Mouse (Mus musculus): ENCODE measurements around the gene Tcp11.
A peak's percentile ranks its signal among the peaks of the same experiment; 100 is the strongest.

The Tcp11 gene

DNA sequence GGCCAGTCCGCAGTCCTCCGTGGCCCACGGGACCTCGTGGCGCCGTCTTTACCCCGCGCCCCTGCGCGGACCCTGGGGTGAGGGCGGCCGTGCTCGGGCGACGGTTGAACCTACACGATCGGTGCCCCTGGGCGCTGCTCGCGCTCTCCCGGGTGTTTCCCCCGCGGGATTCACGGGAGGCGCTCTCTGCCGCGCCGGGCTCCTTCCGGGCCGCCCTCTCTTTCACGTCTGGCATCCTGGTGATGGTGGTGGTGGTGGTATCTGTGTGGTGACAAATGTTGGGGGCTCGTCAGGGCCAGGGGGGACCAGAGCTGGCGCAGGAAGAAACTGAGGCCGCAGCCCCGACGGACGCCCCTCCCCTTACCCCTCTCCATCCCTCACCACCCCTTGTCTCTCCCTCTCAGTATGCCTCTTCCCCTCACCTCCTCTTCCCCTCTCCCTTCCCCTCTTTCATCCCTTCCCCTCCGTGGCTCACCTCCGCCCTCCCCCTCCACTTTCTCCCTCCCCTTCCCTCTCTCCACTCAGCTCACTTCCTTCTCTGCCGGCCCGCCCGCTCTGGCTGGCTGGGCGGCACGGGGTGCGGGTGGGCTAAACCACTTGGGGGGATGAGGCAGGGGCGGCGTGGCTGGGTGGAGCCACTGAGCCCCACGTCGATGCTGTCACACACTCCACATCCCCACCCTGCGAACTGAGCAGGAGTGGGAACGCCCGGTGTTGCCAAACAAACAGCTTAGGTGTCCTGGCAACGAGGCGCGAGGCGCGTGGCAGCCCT lies at the start of gene Tcp11:
TSS of gene Tcp11 (minus strand) at position 595 of the 772 bp plus-strand sequence.
- peak; percentile 91 for DNase-seq (ENCODE audit: low spot score)

DNA sequence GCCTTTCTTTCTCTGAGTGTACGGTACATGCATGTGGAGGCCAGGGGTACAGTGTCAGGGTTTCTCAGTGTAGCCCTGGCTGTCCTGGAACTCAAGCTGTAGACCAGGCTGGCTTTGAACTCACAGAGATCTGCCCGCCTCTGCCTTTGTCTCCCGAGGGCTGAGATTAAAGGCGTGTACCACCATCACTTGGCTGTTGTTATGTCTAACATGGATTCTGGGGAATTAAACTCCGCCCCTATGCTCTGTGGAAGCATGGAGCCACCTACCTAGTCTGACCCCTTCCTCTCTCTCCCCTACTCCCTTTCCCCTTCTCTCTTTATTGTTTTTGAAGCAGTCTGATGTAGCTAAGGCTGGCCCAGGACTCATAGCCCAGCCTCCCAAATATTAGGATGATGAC lies 49.4 kb upstream of the Tcp11 start:
- no peak for DNase-seq (ENCODE audit: low spot score)

DNA sequence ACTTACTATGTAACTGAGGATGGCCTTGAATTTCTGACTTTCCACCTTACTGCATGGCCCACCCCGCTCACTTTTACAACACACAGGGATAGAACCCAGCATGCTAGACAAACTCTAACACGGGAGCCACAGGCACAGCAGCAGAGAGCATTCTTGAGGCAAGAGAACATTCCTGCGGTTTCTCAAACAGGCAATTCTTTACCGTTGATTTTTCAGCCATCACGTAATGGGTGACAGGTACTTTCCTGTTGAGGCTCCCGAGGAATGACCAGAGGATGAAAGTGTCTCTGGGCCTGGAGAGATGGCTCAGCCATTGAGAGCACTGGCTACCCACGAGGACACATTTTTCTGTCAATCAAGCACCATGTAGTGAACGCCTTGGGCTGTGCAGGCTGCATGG lies 43.9 kb upstream of the Tcp11 start:
- no peak for DNase-seq (ENCODE audit: low spot score)

DNA sequence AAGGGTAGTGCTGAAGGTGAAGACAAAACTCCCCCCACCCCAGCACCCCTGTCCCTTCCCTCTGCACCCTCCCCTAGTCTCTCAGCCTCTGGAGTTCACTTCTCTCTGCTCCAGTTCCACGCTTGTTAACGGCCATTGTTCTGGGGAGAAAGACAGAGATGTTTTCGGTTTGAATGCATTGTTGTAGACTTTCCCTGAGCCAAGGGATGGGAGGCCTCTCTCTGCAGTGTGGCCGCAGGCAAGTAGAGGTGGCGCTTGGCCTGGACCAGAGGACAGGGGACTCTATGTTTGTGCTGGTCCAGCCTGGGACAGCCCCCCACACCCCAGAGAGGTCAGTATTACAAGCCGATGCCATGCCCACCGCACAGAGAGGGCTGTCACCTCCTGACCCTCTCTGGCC lies 43.2 kb upstream of the Tcp11 start:
- no peak for DNase-seq (ENCODE audit: low spot score)

DNA sequence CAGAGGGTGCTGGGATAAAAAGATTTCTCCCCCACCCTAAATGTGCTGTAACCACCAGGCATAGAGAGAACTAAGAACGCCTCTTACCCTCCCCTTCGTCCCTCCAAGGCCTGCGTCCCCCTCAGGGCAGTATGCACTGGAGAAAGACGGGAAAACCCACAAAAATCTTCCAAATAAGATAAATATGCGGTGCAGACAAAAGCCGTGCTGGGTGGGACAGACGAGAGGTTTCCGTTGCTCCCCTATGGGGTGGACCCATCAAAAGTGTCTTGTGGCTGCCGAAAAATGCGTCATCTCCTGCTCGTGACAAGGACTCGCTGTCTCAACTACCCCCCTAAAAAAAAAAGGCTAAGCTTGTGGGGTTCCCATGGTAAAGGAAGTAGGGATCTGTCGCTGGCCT lies 42.5 kb upstream of the Tcp11 start:
- DNase-seq (ENCODE audit: low spot score) = no peak

DNA sequence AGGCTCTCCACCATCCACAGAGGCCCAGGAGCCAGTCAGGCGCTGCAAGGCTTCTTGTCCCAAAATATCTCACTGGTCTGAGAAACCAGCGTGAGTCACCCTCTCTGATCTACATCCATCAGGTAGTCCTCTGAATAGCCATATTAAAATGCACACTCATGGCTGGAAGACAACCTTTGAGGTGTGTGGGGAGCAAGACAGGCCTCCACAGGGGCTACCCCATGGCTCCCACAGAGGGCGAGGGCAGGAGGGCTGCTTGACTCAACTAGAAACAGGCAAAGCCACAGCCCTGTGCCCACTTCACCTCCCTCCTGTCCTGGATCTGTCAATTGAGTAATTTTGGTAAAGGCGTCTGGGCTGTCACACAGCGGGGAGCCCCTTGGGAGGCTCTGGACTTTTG lies 40.0 kb upstream of the Tcp11 start:
- no peak for DNase-seq (ENCODE audit: low spot score)

DNA sequence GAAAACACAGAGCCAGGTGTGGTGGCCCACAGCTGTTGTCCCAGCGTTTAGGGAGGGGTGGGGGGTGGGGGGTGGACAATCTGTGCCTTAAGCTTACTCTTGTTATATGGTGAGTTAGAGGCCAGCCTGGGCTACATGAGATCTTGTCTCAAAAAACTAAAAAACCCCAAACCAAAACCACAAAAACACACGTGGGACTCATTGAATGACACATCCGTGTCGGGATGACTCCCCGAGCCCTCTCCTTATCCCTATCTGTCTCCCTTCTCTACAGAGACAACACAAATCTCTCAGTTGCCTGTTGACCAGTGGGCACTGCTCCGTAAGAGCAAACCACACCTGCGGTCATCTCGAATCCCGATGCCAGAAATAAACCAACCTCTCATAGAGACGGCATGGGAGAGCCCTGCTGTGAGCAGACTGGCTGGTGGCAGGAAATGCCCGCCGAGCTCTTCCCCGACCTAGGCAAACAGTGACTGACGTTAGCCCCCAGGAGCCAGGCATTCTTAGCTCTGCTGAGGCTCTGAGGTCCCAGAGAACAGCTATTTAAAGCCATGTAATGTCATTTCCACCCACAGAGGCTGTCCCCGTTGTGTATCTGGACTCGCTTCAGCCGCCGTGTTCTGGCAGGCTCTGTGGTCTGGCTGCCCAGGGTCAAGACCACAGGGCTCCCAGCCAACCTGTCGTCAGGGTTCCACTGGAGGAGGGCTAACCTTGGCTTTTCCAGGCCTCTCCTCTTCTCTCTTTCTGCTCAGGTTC lies 37.2 kb upstream of the Tcp11 start:
- DNase-seq (ENCODE audit: low spot score) = no peak

DNA sequence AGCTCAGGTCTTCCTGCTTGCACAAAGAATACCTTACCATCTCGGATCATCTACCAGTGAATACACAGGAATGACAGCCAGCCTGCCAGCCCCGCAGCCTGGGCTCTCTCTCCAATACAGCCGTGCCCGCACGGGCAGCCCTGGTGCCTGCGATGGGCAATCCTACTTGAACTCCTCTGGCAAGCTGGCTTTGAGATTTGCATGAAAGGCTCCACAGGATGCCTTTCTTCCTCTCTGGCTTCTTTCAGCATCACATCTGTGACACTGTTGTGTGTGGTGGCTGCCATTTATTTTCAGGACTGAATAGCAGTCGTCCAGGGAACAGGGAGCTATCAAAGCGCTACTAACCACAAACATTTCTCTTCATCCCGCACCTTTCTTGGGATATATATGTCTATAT lies 35.9 kb upstream of the Tcp11 start:
- DNase-seq (ENCODE audit: low spot score) = no peak

DNA sequence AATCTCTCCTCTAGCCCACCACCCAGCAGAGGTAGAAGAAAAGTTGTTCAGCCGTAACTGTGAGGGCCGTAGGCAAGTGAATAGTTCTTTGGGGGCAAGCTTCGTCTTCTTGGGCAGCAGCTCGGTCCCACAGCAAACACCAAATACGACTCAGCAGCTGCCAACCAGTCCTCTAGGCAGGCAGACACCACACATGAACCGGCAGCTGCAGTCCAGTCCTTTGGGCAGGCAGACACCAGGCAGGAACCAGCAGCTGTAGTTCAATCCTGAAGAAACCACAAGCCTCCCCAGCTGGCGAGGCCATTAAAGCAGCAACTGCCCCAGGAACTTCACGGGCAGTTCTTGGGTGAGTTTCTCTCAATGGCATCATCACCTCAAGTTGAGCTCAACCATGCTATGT lies 31.8 kb upstream of the Tcp11 start:
- no peak for DNase-seq (ENCODE audit: low spot score)

DNA sequence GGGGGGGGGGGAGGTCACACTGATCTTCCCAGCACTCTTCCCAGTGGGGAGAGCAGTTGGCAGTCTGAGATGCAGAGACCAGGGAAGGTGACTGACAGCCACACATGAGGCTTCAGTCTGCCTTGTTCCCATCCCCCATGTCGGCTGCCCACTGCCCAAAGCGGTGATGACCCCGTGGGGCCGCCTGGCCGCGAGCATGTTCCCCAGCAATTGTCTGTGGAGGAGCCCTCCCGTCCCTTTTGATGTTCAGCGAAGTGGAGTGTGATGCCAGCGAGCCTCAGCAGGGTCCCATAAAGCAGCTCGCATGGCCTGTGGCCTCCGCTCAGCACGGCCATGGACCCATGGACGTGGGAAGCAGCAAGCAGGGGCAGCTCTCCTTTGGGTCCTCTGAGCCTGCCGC lies 26.8 kb upstream of the Tcp11 start:
- DNase-seq (ENCODE audit: low spot score) = peak; percentile 83

DNA sequence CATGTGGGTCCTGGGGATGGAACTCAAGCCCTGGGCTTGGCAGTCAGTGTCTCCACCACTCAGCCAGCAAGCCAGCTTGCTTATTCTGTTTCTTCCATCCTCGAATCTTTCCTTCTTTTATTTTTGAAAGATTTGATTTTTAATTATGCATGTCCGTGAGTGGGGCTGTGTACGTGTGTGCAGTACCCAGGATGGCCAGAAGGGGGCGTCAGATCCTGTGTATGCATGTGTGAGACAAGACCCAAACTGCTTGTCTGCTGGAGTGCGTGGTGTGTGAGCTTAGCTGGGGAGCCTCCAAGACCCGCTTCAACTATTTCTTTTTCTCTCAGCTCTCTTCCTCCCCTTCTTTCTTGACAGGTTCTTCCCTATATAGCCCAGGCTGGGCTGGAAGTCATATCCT lies 25.9 kb upstream of the Tcp11 start:
- DNase-seq (ENCODE audit: low spot score) = no peak

DNA sequence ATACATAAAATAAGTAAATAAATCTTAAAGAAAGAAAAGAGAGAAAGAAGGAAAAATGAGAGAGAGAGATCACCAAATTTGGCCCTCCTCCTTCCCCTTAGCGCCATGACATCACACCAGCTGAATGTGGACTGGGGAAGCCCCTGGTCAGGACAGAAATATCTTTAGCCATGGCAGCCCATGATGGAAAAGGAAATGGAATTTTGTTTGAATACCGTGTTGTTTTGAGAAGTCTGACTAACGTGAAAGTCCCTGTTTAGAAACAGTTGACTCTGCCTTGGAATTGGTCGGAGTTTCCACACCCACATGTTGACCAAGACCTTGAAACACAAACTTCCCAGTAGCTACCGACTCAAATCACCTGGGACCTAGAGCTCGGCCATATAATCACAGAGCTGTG lies 24.0 kb upstream of the Tcp11 start:
- no peak for DNase-seq (ENCODE audit: low spot score)

DNA sequence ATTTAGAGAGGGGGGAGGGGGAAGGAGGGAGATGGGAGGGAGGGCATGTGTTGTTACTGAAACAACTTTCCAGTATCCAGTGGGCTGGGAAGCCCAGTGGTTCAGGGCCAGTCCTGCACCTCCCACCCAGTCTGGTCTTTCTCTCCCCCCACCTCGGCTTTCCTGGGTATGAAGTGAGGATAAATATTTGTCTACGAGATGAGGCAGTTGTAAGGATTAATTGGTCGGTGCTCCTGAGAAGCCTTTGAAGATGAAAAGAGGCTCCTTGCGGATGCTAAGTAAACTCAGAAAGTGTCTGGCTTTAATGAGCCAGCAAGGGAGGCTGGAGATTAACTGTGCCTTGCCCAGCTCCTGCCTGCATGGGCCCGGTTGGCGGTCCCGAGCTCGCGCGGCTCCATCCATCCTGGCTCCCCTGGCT lies 21.5 kb upstream of the Tcp11 start:
- DNase-seq (ENCODE audit: low spot score) = no peak

DNA sequence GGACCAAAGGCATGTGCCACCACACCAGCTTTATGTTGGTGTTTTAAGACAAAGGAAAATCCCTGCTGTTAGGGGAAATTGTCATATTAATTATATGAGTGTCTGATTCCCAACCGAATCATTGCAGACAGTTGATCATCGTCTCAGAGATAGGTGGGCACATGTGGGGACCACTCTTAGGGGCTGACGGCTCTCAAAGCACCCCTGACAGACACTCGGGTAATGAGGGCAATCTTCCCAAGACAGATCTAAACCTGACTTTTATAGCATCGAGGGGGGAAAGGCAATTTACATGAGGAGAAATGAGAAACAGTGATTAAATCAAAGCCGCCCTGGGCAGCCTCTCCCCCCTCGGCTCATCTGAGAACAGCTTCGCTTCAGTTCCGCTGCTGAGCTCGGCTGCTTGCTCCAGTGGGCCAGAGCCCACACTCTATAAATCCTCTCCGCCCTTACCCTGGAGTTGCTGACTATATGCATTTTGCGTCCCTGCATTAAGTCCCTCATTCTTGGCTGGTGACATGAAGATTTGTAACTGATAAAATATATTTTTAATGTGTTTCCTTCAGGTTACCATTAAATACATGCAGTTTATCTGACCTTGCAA lies 20.9 kb upstream of the Tcp11 start:
- no peak for DNase-seq (ENCODE audit: low spot score)

DNA sequence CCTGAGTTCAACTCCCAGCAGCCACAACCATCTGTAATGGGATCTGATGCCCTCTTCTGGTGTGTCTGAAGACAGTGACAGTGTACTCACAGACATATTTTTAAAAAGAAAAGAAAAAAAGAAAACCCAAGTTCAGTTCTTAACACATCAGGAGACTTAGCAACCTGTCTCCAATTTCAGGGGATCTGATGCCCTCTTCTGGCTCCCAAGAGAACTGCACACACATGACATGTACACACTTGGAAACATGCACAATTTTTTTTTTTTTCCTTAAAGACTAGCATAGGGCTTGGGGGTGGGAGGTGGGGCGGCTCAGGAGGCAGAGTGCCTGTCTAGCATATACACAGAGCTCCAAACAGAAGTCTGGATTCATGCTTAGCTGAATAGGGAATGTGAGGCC lies 20.2 kb upstream of the Tcp11 start:
- DNase-seq (ENCODE audit: low spot score) = no peak

DNA sequence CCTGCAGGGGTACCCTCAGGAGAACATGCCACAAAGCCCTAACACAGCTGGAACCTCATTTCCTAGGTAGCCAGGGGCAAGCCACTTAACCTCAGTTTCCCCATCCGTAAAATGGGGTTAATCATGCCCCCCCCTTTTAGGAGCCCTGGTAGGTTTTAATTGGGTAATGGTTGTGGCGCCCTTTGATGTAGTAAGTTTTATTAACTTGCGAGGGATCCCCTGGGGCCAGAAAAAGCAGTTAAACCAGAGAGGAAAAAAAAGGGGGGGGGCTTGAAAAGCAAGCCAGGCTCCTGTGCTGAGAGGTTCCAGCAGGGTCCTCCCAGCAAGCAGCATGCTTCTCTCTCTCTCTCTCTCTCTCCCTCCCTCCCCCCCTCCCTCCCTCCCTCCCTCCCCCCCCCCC lies 18.6 kb upstream of the Tcp11 start:
- DNase-seq (ENCODE audit: low spot score) = no peak

DNA sequence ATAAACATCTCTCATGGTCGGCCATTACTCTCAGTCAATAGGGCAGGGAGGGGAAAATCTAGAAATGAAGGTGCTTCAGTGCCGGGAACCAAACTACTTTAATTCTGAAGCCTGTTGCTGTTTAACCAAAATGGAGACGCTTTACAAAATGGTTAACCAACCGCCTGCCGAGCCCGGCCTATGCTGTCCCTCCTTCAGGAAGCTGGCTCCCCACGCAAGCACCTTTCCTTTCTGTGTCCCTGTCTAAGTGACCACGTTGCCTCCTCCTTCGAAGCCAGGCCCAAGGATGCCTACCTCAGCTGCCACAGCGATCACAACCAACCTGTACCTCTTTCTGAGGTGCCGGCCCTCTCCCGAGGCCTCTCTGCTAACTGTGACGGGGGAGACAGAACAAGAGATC lies 16.9 kb upstream of the Tcp11 start:
- no peak for DNase-seq (ENCODE audit: low spot score)

DNA sequence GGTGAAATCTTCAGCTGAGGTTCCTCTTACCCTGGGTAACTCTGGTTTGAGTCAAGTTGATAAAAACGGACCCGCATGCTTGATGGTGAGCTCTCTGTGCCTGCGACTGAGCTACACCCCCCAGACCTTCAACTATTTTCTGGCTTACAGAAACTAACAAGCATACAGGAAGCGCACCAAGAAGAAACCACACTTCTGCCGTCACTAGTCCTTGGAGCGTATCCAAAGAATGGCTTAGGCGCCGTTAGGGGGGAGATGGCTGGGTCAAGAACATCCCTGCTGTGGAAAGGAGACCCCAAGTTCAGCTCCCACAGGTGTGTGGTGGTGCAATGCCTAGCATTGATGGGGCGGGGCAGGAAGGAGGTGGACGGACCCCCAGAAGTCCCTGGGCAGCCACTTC lies 16.0 kb upstream of the Tcp11 start:
- no peak for DNase-seq (ENCODE audit: low spot score)

DNA sequence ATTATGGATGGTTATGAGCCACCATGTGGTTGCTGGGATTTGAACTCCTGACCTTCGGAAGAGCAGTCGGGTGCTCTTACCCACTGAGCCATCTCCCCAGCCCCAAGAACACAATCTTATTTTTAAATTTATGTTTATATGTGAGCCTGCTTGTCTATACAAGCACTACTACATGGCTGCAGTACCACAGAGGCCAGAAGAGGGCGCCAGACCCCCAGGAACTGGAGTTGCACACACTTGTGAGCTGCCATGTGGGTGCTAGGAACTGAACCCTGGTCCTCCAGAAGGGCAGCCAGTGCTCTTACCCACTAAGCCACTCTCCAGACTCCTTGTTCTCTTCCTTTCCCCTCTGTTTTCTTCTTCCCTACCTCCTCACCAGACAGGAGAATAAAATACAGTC lies 13.4 kb upstream of the Tcp11 start:
- DNase-seq (ENCODE audit: low spot score) = no peak

DNA sequence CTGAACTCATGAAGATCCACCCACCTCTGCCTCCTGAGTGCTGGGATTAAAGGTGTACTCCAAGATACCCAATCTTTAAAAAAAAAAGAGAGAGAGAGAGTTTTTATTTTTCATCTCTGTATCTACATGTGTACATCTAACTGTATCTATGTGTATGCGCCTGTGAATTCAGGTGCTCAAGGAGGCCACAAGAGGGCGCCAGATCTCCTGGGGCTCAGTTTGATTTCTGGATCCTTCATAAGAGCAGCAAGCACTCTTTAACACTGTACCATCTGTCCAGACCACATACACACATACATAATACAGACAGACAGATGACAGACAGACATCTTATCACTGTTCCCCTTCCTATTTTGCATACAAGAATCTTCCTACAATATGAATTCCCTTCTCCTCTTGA lies 11.9 kb upstream of the Tcp11 start:
- peak; percentile 42 for DNase-seq (ENCODE audit: low spot score)

DNA sequence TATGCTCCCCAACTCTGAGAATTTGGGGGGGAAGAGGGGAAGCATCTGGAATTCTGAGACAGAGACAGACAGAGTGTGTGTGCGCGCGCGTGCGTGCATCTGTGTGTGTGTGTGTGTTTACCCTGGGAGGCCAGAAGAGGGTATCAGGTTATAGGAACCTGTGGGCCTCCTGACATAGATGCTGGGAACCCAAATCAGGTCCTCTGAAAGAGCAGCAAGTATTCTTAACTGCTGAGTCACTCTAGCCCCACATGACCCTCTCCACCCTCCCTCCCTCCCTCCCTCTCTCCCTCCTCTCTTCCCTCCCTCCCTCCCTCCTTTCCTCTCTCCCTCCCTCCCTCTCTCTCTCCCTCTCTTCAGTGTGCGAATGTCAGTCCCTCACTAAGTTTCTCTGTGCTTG lies 8.3 kb upstream of the Tcp11 start:
- no peak for DNase-seq (ENCODE audit: low spot score)

DNA sequence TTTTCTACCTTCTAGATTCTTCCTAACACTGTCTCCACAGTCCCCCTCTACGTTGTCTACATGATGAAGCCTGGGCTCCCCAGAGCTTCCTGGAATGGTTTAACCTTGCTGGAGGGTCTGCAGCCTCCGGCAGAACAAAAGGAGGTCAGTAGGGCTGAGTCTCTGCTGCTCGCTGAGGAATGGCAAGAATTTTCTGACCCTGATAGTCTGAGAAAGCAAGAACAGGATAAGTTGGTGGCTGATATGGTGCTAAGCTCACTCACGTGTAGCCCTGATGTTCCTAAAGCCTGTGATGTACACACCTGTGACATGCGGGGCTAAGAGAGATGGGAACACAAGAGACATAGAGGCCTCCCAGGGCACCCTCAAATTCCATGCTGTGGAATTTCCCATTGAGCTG lies 7.0 kb upstream of the Tcp11 start:
- peak; percentile 58 for DNase-seq (ENCODE audit: low spot score)

DNA sequence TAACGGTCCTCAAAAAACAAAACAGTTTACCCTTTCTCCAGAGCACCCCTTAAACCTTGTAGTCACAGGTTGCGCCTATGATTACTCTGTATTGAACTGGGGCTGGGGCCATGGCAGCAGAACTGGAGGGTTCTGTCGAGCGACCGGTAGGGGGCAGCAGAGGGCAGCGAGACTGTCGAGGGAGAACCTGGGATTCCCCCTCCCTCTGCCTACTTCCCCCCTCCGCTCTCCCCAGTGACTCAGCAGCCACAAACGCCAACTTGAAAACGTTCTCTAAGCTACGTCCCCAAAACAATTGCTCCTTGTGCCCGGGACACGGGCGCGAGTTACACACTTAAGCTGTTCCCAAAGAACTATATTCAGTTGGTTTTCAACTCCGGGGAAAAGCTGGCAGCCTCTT lies 4.5 kb upstream of the Tcp11 start:
- peak; percentile 96 for DNase-seq (ENCODE audit: low spot score)

Measured in retina, embryonic 14.5 days (tissue).